Mouse (Mus musculus) adrenal gland, postnatal 14 days (tissue): Measurements from ENCODE around the gene Igfn1. TPM values are rescaled to one million over a fixed set of nuclear protein-coding genes. Genes with fewer than 3 reads are reported as not detected.
A peak's percentile ranks its signal among the peaks of the same experiment; 100 is the strongest.

Experiments
- DNase-seq: peaks from one replicate; pipeline ENCODE4 v3.0.0; 2021; ENCODE audit warnings: mixed read lengths
- total RNA-seq: library from RNA; stranded (reverse); gene quantifications from 2 replicates; pipeline ENCODE4 v1.2.3, GENCODE M21; 2021

Igfn1 gene
- total RNA-seq, 1 experiment from 2014 or later = not detected

DNA sequence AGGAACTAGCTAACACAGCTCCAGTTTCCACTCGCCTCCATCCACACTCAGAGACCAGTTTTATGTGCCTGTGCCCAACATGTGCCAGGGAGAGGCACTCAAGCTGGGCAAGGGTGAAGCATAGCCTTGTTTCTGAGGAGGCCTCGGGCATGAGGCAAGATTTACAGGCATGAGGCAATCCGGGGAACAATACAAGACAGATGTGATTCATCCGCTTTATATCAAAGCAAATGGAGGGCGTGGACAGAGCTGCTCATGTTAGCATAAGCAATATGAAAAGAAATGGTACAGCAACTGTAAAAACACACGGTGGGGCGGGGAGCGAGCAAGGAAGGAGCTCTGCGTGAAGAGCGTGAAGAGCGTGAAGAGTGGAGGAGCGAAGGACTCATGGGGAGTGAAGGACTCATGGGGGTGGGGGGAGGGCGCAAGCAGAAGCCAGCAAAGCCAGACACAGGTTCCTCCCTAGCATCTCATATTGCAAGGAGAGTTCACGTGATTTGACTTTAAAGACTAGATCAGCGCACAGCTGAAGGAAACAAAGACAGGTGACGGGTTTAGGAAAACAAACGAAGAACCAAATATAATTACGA, 72.3 kb downstream of the Igfn1 start:
- peak; percentile 54 for DNase-seq

DNA sequence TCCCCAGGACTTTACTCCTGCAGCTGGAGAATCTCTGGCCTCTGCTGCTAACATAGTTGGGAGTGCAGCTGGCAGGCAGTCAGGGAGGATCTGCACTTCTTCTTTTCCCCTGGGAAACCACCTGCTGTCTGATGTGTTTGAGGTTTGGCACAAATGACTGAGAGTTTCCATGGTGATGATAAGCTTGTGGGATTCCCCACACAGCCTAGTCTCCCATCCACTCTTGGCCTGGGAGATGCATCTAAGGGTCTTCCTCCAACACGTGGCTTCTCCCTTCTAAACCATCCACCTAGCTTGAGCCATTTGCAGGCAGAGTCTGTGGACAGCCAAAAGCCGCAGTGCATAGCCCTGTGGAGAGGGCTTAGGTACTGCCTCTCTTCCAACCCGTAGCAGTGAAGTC, 76.3 kb downstream of the Igfn1 start:
- no peak for DNase-seq

DNA sequence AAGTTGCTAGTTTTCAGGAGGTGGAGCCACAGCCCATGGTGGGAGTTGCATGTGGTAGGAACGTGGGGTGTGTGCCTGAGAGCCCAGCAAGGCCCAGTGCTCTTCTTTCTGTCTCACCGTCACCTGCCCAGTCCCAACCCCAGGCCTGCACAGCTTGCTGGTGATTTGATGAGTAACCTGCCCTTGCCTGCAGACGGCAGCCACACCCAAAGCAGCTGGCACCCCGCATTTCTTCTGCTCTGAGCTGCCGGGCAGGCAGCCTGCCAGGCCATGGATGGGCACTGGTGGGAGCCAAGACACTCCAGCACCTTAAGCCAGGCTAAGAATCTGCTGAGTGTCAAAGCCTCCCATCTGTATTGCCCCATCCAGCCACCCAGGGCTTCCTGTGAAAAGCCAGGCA, 80.3 kb downstream of the Igfn1 start:
- no peak for DNase-seq

DNA sequence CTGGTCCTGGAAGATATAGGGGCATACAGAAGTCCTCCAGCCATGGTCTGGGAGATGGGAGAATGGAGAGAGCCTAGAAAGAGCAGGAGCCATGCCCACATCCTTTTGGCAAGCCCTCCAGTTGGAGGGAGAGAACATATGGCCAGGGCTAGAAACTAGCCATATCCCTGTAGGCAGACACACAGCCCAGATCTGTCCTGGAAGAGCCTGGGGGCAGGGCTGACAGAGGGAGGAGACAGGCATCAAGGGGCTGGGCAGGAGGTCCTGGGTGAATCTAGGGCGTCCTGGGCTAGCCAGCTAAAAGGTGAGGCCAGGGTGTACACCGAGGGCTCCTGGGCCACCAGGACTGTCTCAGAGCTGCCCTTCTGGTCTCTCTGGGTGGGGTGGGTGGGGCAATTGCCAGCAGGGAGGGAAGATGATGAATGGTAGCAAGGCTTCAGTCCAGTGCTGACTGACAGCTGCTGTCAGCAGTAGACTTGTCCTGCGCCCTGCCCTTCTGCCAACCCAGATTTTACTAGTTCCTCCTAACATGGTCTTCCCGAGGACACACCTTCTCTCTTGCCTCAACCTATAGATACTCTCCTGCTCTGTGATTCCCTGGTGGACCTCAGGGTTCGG, 81.7 kb downstream of the Igfn1 start:
- DNase-seq = no peak

DNA sequence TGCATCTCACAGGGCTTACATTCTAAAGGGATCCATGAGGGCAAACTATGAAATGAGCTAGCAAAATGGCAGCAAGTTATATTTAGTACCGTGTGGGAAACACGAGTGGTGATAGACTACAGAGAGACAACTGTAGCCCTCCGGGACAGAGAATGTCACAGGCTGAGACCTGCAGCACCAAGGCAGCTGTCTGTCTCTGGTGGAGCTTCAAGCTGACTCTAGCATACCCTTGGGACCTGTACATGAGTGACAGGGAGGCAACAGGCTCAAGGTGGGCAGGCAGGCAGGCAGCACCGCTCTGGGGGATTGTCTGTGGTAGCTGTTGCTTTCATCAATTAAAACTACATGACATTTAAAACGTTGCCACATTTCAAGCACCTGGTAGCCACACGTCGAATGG, 82.9 kb downstream of the Igfn1 start:
- no peak for DNase-seq

DNA sequence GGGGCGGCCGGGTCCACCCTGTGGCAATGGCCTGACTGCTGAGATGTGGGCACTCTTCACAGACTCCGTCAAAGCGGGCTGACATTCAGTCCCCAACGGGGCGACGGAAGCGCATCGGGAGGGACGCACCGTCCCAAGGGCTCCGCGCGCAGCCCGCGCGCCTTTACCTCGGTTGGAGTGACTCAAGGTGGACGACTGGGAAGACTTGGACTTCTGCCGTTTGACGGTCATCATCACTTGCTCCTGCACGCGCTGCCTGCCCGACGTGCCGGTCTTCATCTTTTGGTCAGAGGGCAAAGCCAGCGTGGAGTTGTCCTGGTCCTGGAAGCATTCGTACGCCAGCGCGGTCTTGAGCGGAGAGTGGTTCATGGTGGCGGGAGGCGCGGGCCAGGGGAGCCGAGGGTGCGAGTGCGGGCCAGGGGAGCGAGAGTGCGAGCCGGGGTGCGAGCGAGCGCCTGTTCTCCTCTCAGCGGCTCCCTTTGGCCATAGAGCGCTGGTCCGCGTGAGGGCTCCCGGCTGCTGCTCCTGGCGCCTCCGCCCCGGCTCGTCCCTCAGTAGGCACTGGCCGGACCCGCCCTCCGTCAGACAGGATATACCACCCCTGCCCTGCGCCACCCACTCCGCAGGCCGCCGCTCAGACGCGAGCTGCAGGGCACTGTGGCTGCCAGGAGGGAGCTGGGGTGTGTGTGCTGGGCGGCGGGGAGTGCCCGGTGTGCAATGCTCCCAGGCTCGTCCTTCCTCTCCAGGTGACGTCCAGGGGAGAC, 87.3 kb downstream of the Igfn1 start, which contains the start of gene Pkp1:
Pkp1 (minus strand) TSS at position 564 of the 764 bp plus-strand sequence.
- peak; percentile 15 for DNase-seq

DNA sequence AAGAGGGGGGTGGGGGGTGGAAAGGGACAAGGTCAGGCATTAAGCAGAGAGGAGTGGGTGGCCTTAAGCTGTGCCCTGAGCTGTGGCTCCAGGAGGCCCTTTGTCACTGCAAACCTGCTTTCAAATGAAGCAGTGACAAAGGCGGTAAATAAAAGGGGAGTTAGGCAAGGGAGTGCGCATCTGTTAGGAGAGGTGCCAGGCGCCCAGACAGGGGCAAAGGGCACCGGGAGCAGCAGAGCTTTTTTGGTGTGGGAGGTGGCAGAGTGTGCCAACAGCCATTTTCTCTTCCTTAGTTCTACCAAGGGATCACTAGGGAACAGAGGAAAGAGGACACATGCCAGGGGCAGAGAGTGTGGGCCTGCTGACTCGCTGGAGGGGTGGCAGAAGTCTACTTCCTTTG, 88.9 kb downstream of the Igfn1 start:
- DNase-seq = no peak

DNA sequence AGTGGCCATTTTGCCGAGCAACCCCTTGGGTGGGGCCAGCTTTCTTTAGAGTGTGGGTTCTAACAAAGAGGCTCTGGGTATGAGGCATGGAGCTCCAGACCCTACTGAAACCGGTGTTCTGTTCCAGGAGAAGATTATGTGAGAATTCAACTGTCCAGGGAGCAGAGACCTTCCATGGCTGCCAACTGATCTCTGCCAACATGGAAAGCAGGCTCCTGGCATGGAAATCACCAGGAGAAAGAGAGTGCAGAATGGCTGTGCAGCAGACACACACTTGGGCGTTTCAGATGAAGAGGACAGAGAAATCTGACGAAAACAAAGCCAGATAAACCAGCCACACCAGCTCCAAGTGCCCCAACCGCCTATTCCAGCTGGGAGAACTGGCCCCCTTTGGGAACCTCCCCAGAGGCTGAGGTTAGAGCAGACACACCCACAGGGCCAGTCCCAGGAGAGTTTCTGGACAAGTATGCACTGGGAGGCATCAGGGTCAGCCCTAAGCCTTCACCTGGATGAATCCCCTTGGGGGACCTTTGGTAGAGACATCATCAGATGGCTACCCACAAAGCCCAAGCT, 89.6 kb downstream of the Igfn1 start:
- no peak for DNase-seq

DNA sequence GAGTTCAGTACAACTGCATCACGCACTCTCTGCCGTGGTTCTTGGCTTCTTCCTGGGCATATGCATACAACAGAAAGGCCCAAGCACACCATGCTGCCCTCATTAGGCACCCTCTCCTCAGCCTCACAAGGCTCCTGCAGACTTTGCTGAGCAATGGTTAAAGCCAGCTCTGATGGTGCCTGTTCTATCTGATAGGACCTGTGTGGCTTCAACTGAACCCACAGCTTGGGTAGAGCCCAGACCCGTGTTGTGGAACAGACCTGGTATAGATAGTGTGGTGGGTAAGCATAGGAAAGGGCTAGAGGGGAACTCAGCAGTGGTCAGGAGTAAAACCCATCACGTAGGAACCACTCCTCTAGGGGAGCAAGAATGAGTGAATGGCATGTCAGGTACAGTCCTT, 92.5 kb downstream of the Igfn1 start:
- no peak for DNase-seq

DNA sequence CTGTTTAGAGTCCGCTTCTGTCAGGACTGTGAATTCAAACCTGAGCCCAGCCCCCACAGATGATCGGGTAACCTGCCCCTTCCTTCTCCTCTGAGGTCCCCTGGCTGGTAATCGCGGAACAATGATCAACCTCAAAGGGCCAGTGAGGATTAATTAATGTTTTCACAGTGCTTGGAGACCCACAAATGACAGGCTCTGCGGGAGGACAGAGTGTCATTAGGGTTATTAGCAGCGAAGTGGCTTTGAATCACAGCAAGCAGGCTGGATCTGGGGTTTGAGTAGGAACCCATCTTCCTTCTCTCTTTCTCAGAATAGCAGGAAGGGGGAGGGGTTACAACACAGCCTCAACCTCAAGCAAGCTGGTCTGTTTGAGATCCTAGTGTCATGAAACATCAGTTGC, 96.8 kb downstream of the Igfn1 start:
- DNase-seq = no peak

DNA sequence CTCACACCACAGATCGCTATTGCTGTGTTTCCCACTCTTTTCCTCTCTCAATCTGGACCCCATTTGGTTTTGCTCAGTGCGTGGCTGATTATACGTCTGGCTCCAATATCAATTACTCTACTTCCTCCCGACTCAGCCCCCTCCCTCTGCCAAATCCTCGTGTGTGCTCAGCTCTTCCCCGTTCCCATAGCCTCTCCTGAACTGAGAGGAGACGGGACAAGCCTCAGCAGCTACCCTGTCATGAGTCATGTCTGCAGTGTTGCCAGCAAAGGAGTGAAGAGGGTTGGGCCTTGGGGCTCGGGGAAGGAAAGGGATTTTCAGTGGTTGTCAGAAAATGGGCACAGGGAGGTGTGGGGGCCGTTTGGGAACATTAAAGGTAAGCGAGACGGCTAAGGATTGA, 99.4 kb downstream of the Igfn1 start:
- peak; percentile 25 for DNase-seq

Other genes starting within 250 kb of the Igfn1 start
- gene Phlda3, start 240.2 kb downstream of the Igfn1 start, total RNA-seq = 44.9 and 49.5 TPM in 2 replicates
- 0.34 TPM in 1 of 2 replicates, not detected in the other for gene Tnni1, start 226.9 kb downstream of the Igfn1 start, total RNA-seq
- gene Lad1, start 187.7 kb downstream of the Igfn1 start, total RNA-seq = 0.45 TPM in 1 of 2 replicates, not detected in the other
- 1.3 and 2.6 TPM in 2 replicates for gene Tnnt2, start 170.0 kb downstream of the Igfn1 start, total RNA-seq
- not detected in 2 replicates for gene Pkp1, start 87.1 kb downstream of the Igfn1 start, total RNA-seq
- 33.9 and 35.7 TPM in 2 replicates for gene Tmem9, start 1.8 kb upstream of the Igfn1 start, total RNA-seq
- gene Ascl5, start 44.5 kb upstream of the Igfn1 start, total RNA-seq = not detected in 2 replicates
- gene Cacna1s, start 46.4 kb upstream of the Igfn1 start, total RNA-seq = 0.26 and 0.30 TPM in 2 replicates
- gene Kif21b, start 125.0 kb upstream of the Igfn1 start, total RNA-seq = 2.7 and 12.5 TPM in 2 replicates
- not detected in 2 replicates for gene Mroh3, start 206.5 kb upstream of the Igfn1 start, total RNA-seq
- gene Inava, start 227.9 kb upstream of the Igfn1 start, total RNA-seq = not detected in 2 replicates